Mouse (Mus musculus): ENCODE measurements at regions not wholly inside any gene's neighbourhood (a gene's known extent, or its start where the extent isn't known, plus 50 kb on each side); places are given as distances from the start of the nearest gene placed in this dataset.

GRCm38 (mm10) chr4:62777436-62777835 lies 187.9 kb upstream of the Zfp618 start:
- no peaks in the 10 kb centered on the region for H3K9me3 ChIP-seq (ENCODE audit: control insufficient read depth, low read depth, low read length)
- 46% methylated on average over 7 of the region's 7 CpGs for WGBS
- no peak overlapping the region for H3K27ac ChIP-seq (ENCODE audit: low read length)

DNA sequence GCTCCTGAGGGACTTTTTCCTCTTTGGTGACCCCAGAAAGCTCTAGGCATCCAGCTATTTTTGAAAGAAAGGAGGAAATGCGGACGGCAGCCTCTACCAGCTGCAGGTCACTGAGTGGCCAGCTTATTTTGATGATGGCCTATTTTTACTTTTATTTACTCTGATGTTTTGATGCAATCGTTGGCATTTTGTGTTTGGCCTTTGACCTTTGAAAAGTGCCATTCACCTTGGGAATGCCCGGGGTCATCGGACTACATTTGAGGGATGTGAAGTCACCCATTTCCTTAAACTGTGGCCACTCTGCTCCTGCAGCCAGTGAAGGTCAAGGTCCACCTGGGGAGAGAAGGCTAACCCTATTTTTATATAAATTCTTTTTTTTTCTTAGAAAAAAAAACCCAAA lies 186.8 kb upstream of the Zfp618 start:
- no peak overlapping the region for H3K4me3 ChIP-seq (ENCODE audit: low read depth, low read length)
- no peak for ATAC-seq (ENCODE audit: insufficient number of reproducible peaks, insufficient read depth, low FRiP score, low read depth)
- H3K36me3 ChIP-seq (ENCODE audit: control insufficient read depth, insufficient read depth, low read length) = no peaks in the 10 kb centered on the region
- H3K4me2 ChIP-seq (replicated peaks; ENCODE audit: low read depth, low read length) = no peak overlapping the region
- H3K27me3 ChIP-seq (ENCODE audit: control insufficient read depth, insufficient read depth, low read length) = no peaks in the 10 kb centered on the region
- H3K9me3 ChIP-seq (ENCODE audit: control insufficient read depth, low read depth, low read length) = no peaks in the 10 kb centered on the region
- H3K27ac ChIP-seq (ENCODE audit: low read length) = no peak overlapping the region
- no peaks in the 10 kb centered on the region for H3K4me1 ChIP-seq (ENCODE audit: control insufficient read depth, insufficient read depth, low read length)
- H3K9ac ChIP-seq (replicated peaks; ENCODE audit: low read depth, low read length) = no peak overlapping the region
- WGBS = 84% methylated on average over 5 of the region's 5 CpGs

More at GRCm38 (mm10) chr4:62777436-62777835, 187.9 kb upstream of the Zfp618 start:
- no peaks in the 10 kb centered on the region for H3K27me3 ChIP-seq (ENCODE audit: control insufficient read depth, insufficient read depth, low read length)
- ATAC-seq (ENCODE audit: insufficient number of reproducible peaks, insufficient read depth, low FRiP score, low read depth) = no peak
- no peak overlapping the region for H3K4me2 ChIP-seq (replicated peaks; ENCODE audit: low read depth, low read length)
- H3K36me3 ChIP-seq (ENCODE audit: control insufficient read depth, insufficient read depth, low read length) = no peaks in the 10 kb centered on the region
- H3K9ac ChIP-seq (replicated peaks; ENCODE audit: low read depth, low read length) = no peak overlapping the region
- H3K4me3 ChIP-seq (ENCODE audit: low read depth, low read length) = no peak overlapping the region
- H3K4me1 ChIP-seq (ENCODE audit: control insufficient read depth, insufficient read depth, low read length) = no peaks in the 10 kb centered on the region

DNA sequence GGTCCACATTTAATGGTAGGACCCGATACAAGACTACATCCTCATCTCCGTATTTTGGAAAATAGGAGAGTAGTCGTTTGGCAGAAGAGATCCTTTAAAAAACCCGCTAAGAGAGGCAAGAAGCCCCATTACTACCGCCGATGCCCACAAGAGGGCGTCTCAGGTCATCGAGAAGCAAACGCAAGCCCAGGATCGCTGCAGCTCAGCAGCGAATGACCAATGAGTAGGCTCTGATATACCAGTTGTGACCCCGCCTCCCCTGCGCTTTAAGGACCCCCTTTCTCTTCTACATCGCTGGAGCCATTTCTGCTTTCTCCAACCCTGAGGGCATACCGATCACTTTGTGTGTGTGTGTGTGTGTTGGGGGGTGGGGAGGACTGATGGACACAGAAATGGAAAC lies 185.0 kb upstream of the Zfp618 start:
- H3K27me3 ChIP-seq (ENCODE audit: control insufficient read depth, insufficient read depth, low read length) = no peaks in the 10 kb centered on the region
- peak overlapping the region; percentile 34 for H3K4me3 ChIP-seq (ENCODE audit: low read depth, low read length)
- H3K4me1 ChIP-seq (ENCODE audit: control insufficient read depth, insufficient read depth, low read length) = no peaks in the 10 kb centered on the region
- ATAC-seq (ENCODE audit: insufficient number of reproducible peaks, insufficient read depth, low FRiP score, low read depth) = peak; percentile 59; the same call in 1 of the 2 replicates
- H3K9ac ChIP-seq (replicated peaks; ENCODE audit: low read depth, low read length) = no peak overlapping the region
- no peaks in the 10 kb centered on the region for H3K36me3 ChIP-seq (ENCODE audit: control insufficient read depth, insufficient read depth, low read length)
- H3K4me2 ChIP-seq (replicated peaks; ENCODE audit: low read depth, low read length) = peak overlapping the region; percentile 58
- WGBS = 3% methylated on average over 15 of the region's 15 CpGs
- no peak overlapping the region for H3K27ac ChIP-seq (ENCODE audit: low read length)
- no peaks in the 10 kb centered on the region for H3K9me3 ChIP-seq (ENCODE audit: control insufficient read depth, low read depth, low read length)

DNA sequence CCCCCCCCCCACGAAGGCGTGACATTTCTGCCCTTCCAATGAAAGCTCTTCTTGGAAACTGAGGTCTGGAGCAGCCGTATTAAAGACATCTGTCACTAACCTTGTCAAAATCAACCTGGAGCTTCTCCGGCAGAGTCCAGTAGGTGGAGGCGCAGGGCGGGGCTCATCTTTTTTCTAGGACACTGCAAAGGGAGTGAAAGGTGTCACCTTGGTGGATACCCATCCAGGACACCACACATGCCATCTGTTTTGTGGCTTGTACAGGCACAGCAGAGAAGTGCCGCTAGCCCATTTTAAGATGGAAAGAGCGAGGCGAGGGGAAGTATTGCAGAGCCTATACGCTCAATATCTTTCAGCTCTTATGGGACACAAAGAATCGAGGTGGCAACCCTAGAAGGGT lies 184.5 kb upstream of the Zfp618 start:
- Histone ChIP-seq H3K27ac (ENCODE audit: low read length) (no peak overlapping the region), H3K9me3 (ENCODE audit: control insufficient read depth, low read depth, low read length) (no peaks in the 10 kb centered on the region), H3K4me3 (ENCODE audit: low read depth, low read length) (peak overlapping the region; percentile 34), H3K4me1 (ENCODE audit: control insufficient read depth, insufficient read depth, low read length) (no peaks in the 10 kb centered on the region), H3K27me3 (ENCODE audit: control insufficient read depth, insufficient read depth, low read length) (no peaks in the 10 kb centered on the region), H3K9ac (replicated peaks; ENCODE audit: low read depth, low read length) (no peak overlapping the region), H3K36me3 (ENCODE audit: control insufficient read depth, insufficient read depth, low read length) (no peaks in the 10 kb centered on the region), H3K4me2 (replicated peaks; ENCODE audit: low read depth, low read length) (peak overlapping the region; percentile 58)
- no peak for ATAC-seq (ENCODE audit: insufficient number of reproducible peaks, insufficient read depth, low FRiP score, low read depth)
- WGBS = 42% methylated on average over 11 of the region's 11 CpGs

DNA sequence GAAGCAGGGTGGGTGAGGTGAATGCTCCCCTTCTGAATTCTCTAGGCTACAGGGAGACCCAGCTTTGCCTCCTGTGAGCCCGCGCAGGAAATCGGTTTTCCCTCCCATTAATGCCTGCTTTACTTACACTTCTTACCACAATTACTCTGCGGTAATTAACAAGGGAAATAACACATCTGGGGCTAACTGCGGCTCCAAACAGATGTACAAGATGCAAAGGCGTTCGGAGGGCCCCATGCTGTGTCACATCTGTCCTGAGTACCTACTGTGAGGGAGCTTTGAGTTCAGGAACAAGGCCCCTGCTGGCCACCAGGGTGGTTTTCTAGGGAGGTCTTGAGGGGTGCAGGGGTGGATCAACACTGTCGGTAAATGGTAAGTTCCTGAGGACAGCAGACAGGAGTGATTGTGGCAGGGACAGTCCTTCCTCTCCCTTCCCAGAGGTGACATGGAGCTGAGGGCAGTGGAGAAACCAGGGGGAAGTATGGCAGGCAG lies 184.0 kb upstream of the Zfp618 start:
- Histone ChIP-seq H3K36me3 (ENCODE audit: control insufficient read depth, insufficient read depth, low read length) (no peaks in the 10 kb centered on the region), H3K27ac (ENCODE audit: low read length) (no peak overlapping the region), H3K27me3 (ENCODE audit: control insufficient read depth, insufficient read depth, low read length) (no peaks in the 10 kb centered on the region), H3K9ac (replicated peaks; ENCODE audit: low read depth, low read length) (no peak overlapping the region), H3K4me3 (ENCODE audit: low read depth, low read length) (no peak overlapping the region), H3K9me3 (ENCODE audit: control insufficient read depth, low read depth, low read length) (no peaks in the 10 kb centered on the region), H3K4me1 (ENCODE audit: control insufficient read depth, insufficient read depth, low read length) (no peaks in the 10 kb centered on the region), H3K4me2 (replicated peaks; ENCODE audit: low read depth, low read length) (no peak overlapping the region)
- ATAC-seq (ENCODE audit: insufficient number of reproducible peaks, insufficient read depth, low FRiP score, low read depth) = no peak
- WGBS = 34% methylated on average over 8 of the region's 8 CpGs

GRCm38 (mm10) chr4:62785711-62786110 lies 179.7 kb upstream of the Zfp618 start:
- Histone ChIP-seq H3K9me3 (ENCODE audit: control insufficient read depth, low read depth, low read length) (no peaks in the 10 kb centered on the region), H3K27ac (ENCODE audit: low read length) (no peak overlapping the region), H3K4me1 (ENCODE audit: control insufficient read depth, insufficient read depth, low read length) (no peaks in the 10 kb centered on the region), H3K4me3 (ENCODE audit: low read depth, low read length) (no peak overlapping the region), H3K9ac (replicated peaks; ENCODE audit: low read depth, low read length) (no peak overlapping the region), H3K4me2 (replicated peaks; ENCODE audit: low read depth, low read length) (no peak overlapping the region), H3K27me3 (ENCODE audit: control insufficient read depth, insufficient read depth, low read length) (no peaks in the 10 kb centered on the region), H3K36me3 (ENCODE audit: control insufficient read depth, insufficient read depth, low read length) (no peaks in the 10 kb centered on the region)
- 83% methylated on average over 7 of the region's 7 CpGs for WGBS
- no peak for ATAC-seq (ENCODE audit: insufficient number of reproducible peaks, insufficient read depth, low FRiP score, low read depth)

DNA sequence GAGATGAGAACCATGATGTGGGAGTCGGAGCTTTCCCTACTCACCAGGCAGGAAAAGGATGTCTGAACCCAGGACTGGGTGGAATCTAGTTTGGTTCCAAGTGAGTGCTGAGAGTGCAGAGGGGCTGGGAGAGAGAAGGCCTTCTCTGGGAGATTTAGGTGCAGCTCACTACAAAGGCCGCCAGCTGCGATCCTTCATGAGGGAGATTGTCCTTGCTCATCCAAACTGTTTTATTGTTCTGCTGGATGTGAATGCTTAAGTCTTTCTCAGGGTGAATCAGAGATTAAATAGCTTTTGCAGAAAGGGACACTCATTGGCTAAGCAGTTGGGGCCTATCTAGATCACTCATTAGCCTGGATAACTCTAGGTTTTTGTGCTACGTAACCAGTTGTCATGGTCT lies 175.7 kb upstream of the Zfp618 start:
- Histone ChIP-seq H3K9ac (replicated peaks; ENCODE audit: low read depth, low read length) (no peak overlapping the region), H3K4me2 (replicated peaks; ENCODE audit: low read depth, low read length) (no peak overlapping the region), H3K9me3 (ENCODE audit: control insufficient read depth, low read depth, low read length) (no peaks in the 10 kb centered on the region), H3K27ac (ENCODE audit: low read length) (no peak overlapping the region), H3K4me3 (ENCODE audit: low read depth, low read length) (no peak overlapping the region), H3K4me1 (ENCODE audit: control insufficient read depth, insufficient read depth, low read length) (no peaks in the 10 kb centered on the region), H3K27me3 (ENCODE audit: control insufficient read depth, insufficient read depth, low read length) (no peaks in the 10 kb centered on the region), H3K36me3 (ENCODE audit: control insufficient read depth, insufficient read depth, low read length) (no peaks in the 10 kb centered on the region)
- no peak for ATAC-seq (ENCODE audit: insufficient number of reproducible peaks, insufficient read depth, low FRiP score, low read depth)
- 69% methylated on average over 4 of the region's 4 CpGs for WGBS

- H3K4me1 ChIP-seq (ENCODE audit: control insufficient read depth, insufficient read depth, low read length) = no peaks in the 10 kb centered on the region
- H3K9me3 ChIP-seq (ENCODE audit: control insufficient read depth, low read depth, low read length) = no peaks in the 10 kb centered on the region
- 65% methylated on average over 5 of the region's 5 CpGs for WGBS
- no peak overlapping the region for H3K27ac ChIP-seq (ENCODE audit: low read length)
- H3K36me3 ChIP-seq (ENCODE audit: control insufficient read depth, insufficient read depth, low read length) = no peaks in the 10 kb centered on the region
- ATAC-seq (ENCODE audit: insufficient number of reproducible peaks, insufficient read depth, low FRiP score, low read depth) = no peak
- H3K4me3 ChIP-seq (ENCODE audit: low read depth, low read length) = no peak overlapping the region
- no peak overlapping the region for H3K4me2 ChIP-seq (replicated peaks; ENCODE audit: low read depth, low read length)
- no peaks in the 10 kb centered on the region for H3K27me3 ChIP-seq (ENCODE audit: control insufficient read depth, insufficient read depth, low read length)
- no peak overlapping the region for H3K9ac ChIP-seq (replicated peaks; ENCODE audit: low read depth, low read length)
Observed at GRCm38 (mm10) chr4:62793582-62793981, 171.8 kb upstream of the Zfp618 start.

DNA sequence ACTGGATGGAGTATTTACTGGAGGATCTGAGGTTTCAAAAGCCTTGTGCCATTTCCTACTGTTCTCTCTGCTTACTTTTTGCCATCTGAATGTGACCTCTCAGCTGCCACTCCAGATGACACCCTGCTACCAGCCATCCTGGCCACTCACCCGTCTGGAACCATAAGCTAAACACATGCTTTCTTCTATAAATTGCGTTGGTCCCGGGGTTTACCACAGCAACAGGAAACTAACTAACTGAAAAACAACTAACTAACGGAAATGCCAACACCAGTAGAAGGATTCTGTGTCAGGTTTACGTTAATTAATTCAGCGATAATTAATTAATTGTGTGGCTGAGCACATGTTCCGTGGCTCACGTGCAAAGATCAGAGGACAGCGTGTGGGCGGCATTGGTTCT lies 169.8 kb upstream of the Zfp618 start:
- Histone ChIP-seq H3K36me3 (ENCODE audit: control insufficient read depth, insufficient read depth, low read length) (no peaks in the 10 kb centered on the region), H3K27ac (ENCODE audit: low read length) (no peak overlapping the region), H3K9me3 (ENCODE audit: control insufficient read depth, low read depth, low read length) (no peaks in the 10 kb centered on the region), H3K9ac (replicated peaks; ENCODE audit: low read depth, low read length) (no peak overlapping the region), H3K4me2 (replicated peaks; ENCODE audit: low read depth, low read length) (no peak overlapping the region), H3K27me3 (ENCODE audit: control insufficient read depth, insufficient read depth, low read length) (no peaks in the 10 kb centered on the region), H3K4me3 (ENCODE audit: low read depth, low read length) (no peak overlapping the region), H3K4me1 (ENCODE audit: control insufficient read depth, insufficient read depth, low read length) (no peaks in the 10 kb centered on the region)
- 75% methylated on average over 10 of the region's 10 CpGs for WGBS
- no peak for ATAC-seq (ENCODE audit: insufficient number of reproducible peaks, insufficient read depth, low FRiP score, low read depth)
